Comparison of ENCODE assay signal across 9 mouse cellular contexts in genomic region chr5:35870408-35871012, GRCm38 (mm10). TPM values are rescaled to one million over a fixed set of nuclear protein-coding genes. Genes with fewer than 3 reads are reported as not detected.
DNase-seq lines count a peak whose midpoint lies in the region; ATAC-seq lines count a peak whose summit lies in the region.
"Had no signal": no experiment of that assay in that cellular context is flagged by ENCODE, and none has a peak within 500 bp of the region (broad histone marks: within the 10 kb centered on the region; RNA-seq: fewer than 3 reads in every experiment).

No protein-coding gene starts in this region.

- peaks cover 23% of the 10 kb centered on the region for H3K4me1 ChIP-seq in heart, embryonic 10.5 days
- peaks cover 11% of the 10 kb centered on the region for H3K4me1 ChIP-seq in kidney, embryonic 15.5 days
- no peaks in the 10 kb centered on the region for H3K4me1 ChIP-seq in liver, embryonic 13.5 days (replicated peaks)
- H3K4me1 ChIP-seq in neural tube, embryonic 15.5 days: no peaks in the 10 kb centered on the region

- no peak overlapping the region for H3K4me3 ChIP-seq in heart, embryonic 10.5 days
- H3K4me3 ChIP-seq in kidney, embryonic 15.5 days (replicated peaks): no peak overlapping the region
- no peak overlapping the region for H3K4me3 ChIP-seq in liver, embryonic 13.5 days (replicated peaks)
- no peak overlapping the region for H3K4me3 ChIP-seq in neural tube, embryonic 15.5 days (replicated peaks)
- H3K4me3 ChIP-seq: embryonic facial prominence, embryonic 12.5 days had no signal

- no peak overlapping the region for H3K4me2 ChIP-seq in kidney, embryonic 15.5 days
- H3K4me2 ChIP-seq in liver, embryonic 13.5 days: no peak overlapping the region
- no peak overlapping the region for H3K4me2 ChIP-seq in neural tube, embryonic 15.5 days
- H3K4me2 ChIP-seq: embryonic facial prominence, embryonic 12.5 days had no signal

- H3K27ac ChIP-seq in heart, embryonic 10.5 days: no peak overlapping the region
- H3K27ac ChIP-seq in kidney, embryonic 15.5 days: no peak overlapping the region
- H3K27ac ChIP-seq in liver, embryonic 13.5 days: no peak overlapping the region
- H3K27ac ChIP-seq in neural tube, embryonic 15.5 days (replicated peaks): no peak overlapping the region
- H3K27ac ChIP-seq: embryonic facial prominence, embryonic 12.5 days had no signal

- DNase-seq in A20 (ENCODE audit: low read depth, low spot score): peak; percentile 67
- peak; percentile 51 to 58 for DNase-seq in adrenal gland, adult 18-20 months (ENCODE audit: low spot score in 2 of 2)
- peak; percentile 72 for DNase-seq in embryo, embryonic 9.5 days (ENCODE audit: extremely low spot score)
- peak; percentile 87 for DNase-seq in heart, embryonic 10.5 days (ENCODE audit: low spot score)
- peak; percentile 11 for DNase-seq in liver, embryonic 13.5 days
- peak; percentile 29 to 41 for DNase-seq in thymus, adult 18-20 months

- peak; percentile 78 for ATAC-seq in kidney, embryonic 15.5 days (replicated peaks; ENCODE audit: low FRiP score)
- no peak for ATAC-seq in liver, embryonic 13.5 days (ENCODE audit: low read depth)
- peak; percentile 74 for ATAC-seq in neural tube, embryonic 15.5 days (ENCODE audit: low FRiP score)

- no peaks in the 10 kb centered on the region for H3K36me3 ChIP-seq in heart, embryonic 10.5 days
- H3K36me3 ChIP-seq in kidney, embryonic 15.5 days: no peaks in the 10 kb centered on the region
- H3K36me3 ChIP-seq in liver, embryonic 13.5 days: no peaks in the 10 kb centered on the region
- no peaks in the 10 kb centered on the region for H3K36me3 ChIP-seq in neural tube, embryonic 15.5 days
- H3K36me3 ChIP-seq: embryonic facial prominence, embryonic 12.5 days had no signal

- peaks cover 21% of the 10 kb centered on the region; the same call in 1 of the 2 replicates for H3K27me3 ChIP-seq in heart, embryonic 10.5 days (ENCODE audit: insufficient read depth, poor library complexity, severe bottlenecking)
- 0 out of 2 replicates have a peak, but pooled peaks cover 3% of the 10 kb centered on the region for H3K27me3 ChIP-seq in kidney, embryonic 15.5 days
- no peaks in the 10 kb centered on the region for H3K27me3 ChIP-seq in liver, embryonic 13.5 days
- no peaks in the 10 kb centered on the region for H3K27me3 ChIP-seq in neural tube, embryonic 15.5 days (replicated peaks)
- H3K27me3 ChIP-seq: embryonic facial prominence, embryonic 12.5 days had no signal

- no peaks in the 10 kb centered on the region for H3K9me3 ChIP-seq in heart, embryonic 10.5 days
- H3K9me3 ChIP-seq in kidney, embryonic 15.5 days (replicated peaks): no peaks in the 10 kb centered on the region
- no peaks in the 10 kb centered on the region for H3K9me3 ChIP-seq in liver, embryonic 13.5 days (replicated peaks)
- H3K9me3 ChIP-seq in neural tube, embryonic 15.5 days (replicated peaks): no peaks in the 10 kb centered on the region
- H3K9me3 ChIP-seq: embryonic facial prominence, embryonic 12.5 days had no signal

- no peak overlapping the region for H3K9ac ChIP-seq in kidney, embryonic 15.5 days
- H3K9ac ChIP-seq in liver, embryonic 13.5 days: no peak overlapping the region
- no peak overlapping the region for H3K9ac ChIP-seq in neural tube, embryonic 15.5 days (replicated peaks)
- H3K9ac ChIP-seq: embryonic facial prominence, embryonic 12.5 days had no signal

- WGBS in heart, embryonic 10.5 days: 58% methylated on average over 8 of the region's 8 CpGs
- WGBS in kidney, embryonic 15.5 days: 56% methylated on average over 8 of the region's 8 CpGs
- WGBS in liver, embryonic 13.5 days (ENCODE audit: insufficient replicate concordance): 39% methylated on average over 8 of the region's 8 CpGs
- 58% methylated on average over 8 of the region's 8 CpGs for WGBS in neural tube, embryonic 15.5 days

RNA-seq across cellular contexts. Expression of gene Afap1, which starts 22.6 kb away (rescaled TPM):
- 10 to 100 TPM; 15.3 to 33.0 TPM for total RNA-seq in adrenal gland, adult 18-20 months (2021)
- polyA plus RNA-seq in heart, embryonic 10.5 days (2016; fragmentation: Nextera tagmentation; extraction: Ambion mirVana): 21.7 and 27.0 TPM in 2 replicates
- 24.7 and 25.4 TPM in 2 replicates for polyA plus RNA-seq in kidney, embryonic 15.5 days (2015; fragmentation: Nextera tagmentation; extraction: Ambion mirVana)
- polyA plus RNA-seq in liver, embryonic 13.5 days (2015; fragmentation: Nextera tagmentation; extraction: Ambion mirVana): 1.3 and 1.5 TPM in 2 replicates
- 50.8 and 57.0 TPM in 2 replicates for polyA plus RNA-seq in neural tube, embryonic 15.5 days (2015; fragmentation: Nextera tagmentation; extraction: Ambion mirVana)

Comparison
In these comparisons a context has a peak if more than half of its experiments do, and no peak if none do; other contexts are left out.
1. DNase-seq: peak in every context shown above with its lines; median percentile 87 in heart, embryonic 10.5 days; 72 in embryo, embryonic 9.5 days; 67 in A20; 54 in adrenal gland, adult 18-20 months; 35 in thymus, adult 18-20 months; 11 in liver, embryonic 13.5 days.